Mouse (Mus musculus) liver, postnatal 0 days (tissue): Measurements from ENCODE around the gene Zap70.

Source experiments
- CTCF ChIP-seq: sonication (generic); IDR thresholded peaks from 2 replicates; pipeline ENCODE4 v1.5.1; 2016; ENCODE audit warnings: antibody characterized with exemption, low read depth
- EP300 ChIP-seq: IDR thresholded peaks from 2 replicates; pipeline ENCODE4 v1.6.1; 2016; ENCODE audit warnings: antibody characterized with exemption, low read depth, mild to moderate bottlenecking

DNA sequence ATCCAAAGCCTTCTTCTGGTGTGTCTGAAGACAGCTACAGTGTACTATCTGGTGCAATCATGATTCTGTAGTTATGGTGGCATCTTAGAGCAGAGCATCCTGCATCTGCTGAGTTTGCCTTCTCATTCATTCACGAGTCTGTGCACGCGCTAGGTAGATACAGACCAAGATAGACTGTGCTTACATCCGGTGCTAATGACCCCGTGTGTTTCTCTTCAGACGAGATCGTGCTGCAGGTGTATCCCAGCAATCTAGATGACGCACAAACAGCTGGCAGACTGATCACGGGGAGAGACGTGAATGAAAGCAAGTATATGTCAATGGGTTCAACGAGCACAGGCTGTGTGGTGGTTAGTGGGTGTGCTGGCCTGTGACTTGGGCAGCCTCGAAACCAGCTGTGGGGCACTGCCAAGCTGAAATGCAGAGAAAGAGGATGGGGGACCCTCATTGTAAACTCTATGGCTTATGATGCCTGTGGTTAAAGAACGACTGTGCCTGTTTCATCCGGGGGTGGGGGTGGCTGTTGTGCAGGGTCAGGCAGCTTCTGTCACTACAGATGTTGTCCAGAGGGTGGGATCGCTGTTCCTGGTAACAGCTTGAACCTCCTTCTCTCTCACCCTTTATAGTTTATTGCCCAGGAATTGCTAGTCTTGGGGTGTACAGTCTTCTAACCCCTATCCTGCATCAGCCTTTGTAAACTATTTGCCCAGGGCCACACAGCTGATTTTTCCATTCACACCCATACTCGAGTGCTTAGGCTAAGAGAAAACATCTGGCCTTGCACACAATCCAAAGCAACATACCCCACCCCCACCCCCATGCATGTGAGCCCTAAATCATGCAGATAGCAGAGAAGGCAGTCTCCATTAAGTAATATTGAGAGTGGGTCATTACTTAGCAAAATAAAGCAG is 38.2 kb upstream of the Zap70 start:
- TF ChIP-seq CTCF (no peak), EP300 (no peak)
